In the genomic region with DNA sequence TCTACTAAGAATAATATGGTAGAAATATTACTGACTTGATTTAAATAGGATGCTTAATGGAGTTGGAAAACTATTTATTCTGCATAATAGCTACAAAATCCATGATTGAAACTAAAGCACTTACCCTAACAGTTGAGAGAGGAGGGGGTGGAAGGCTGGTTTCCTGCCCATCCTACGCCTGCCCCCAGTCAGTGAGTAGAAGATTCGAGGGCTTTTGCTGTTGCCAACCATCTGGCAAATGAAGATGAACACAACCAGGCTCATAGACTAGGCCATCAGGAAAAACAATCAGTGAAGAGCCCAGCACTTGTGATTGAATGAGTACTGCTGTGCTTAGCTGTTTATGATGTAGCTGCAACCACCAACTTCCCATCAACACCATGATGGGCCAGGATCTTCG, we compare ENCODE assay signal across 21 mouse cellular contexts.
"Had no signal": no experiment of that assay in that cellular context is flagged by ENCODE, and none has a peak within 500 bp of the region (broad histone marks: within the 10 kb centered on the region; RNA-seq: fewer than 3 reads in every experiment).

No protein-coding gene starts in this region.

- ATAC-seq: inflammation-experienced regulatory T-cells, adult 6 months; intestine, postnatal 0 days had no signal

- H3K9me3 ChIP-seq: limb, embryonic 10.5 days; limb, embryonic 13.5 days; liver, embryonic 13.5 days had no signal

- H3K4me2 ChIP-seq: limb, embryonic 13.5 days; liver, embryonic 13.5 days; midbrain, embryonic 11.5 days had no signal

- H3K36me3 ChIP-seq: limb, embryonic 10.5 days; limb, embryonic 13.5 days; liver, embryonic 13.5 days had no signal

- H3K27me3 ChIP-seq: limb, embryonic 13.5 days; liver, embryonic 13.5 days had no signal

- H3K27ac ChIP-seq: limb, embryonic 10.5 days; limb, embryonic 13.5 days; liver, embryonic 13.5 days; stomach, postnatal 0 days had no signal

- DNase-seq: kidney, adult 2 months; kidney, postnatal 14 days; kidney, postnatal 4 days; liver; liver, embryonic 13.5 days; lung, adult 2 months; lung, postnatal 14 days; lung, postnatal 4 days; midbrain, embryonic 14.5 days; right cerebral cortex, adult 18-20 months; right cerebral cortex, postnatal 14 days; right cerebral cortex, postnatal 4 days; thymus, adult 2 months; thymus, postnatal 14 days; thymus, postnatal 4 days had no signal

- H3K4me1 ChIP-seq: liver, embryonic 13.5 days had no signal

- H3K9ac ChIP-seq: limb, embryonic 13.5 days; liver, embryonic 13.5 days had no signal

- H3K4me3 ChIP-seq: limb, embryonic 10.5 days; limb, embryonic 13.5 days; liver, embryonic 13.5 days had no signal
